8 mouse cellular contexts compared by ENCODE assay signal in the genomic region with DNA sequence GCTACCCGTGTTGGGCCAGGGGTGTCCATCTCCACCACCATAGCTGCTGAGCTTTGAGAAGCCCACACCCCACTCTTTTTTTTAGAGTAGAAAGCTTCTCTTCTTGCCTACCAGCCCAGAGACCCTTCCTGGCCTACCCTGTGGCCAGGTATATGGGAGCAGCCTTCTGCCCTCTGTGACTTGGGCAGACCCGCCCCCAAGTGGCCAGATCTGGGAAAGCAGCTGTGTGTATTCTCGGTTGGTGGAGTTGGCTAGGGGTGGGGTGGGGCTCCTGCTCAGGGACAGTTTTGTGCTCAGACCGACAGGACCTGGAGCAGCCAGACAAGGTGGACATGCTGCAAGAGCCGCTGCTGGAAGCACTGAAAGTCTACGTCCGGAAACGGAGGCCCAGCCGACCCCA. TPM values are rescaled to one million over a fixed set of nuclear protein-coding genes. Genes with fewer than 3 reads are reported as not detected.
DNase-seq lines count a peak whose midpoint lies in the region; ATAC-seq and TF ChIP-seq lines count a peak whose summit lies in the region.
"Had no signal": no experiment of that assay in that cellular context is flagged by ENCODE, and none has a peak within 500 bp of the region (broad histone marks: within the 10 kb centered on the region; RNA-seq: fewer than 3 reads in every experiment).

No protein-coding gene starts in this region.

- H3K4me1 ChIP-seq in ES-E14 (ENCODE audit: control insufficient read depth in 2 of 2, insufficient read depth in 2 of 2, low read length in 2 of 2, poor library complexity in 1 of 2): peaks cover 10 to 28% of the 10 kb centered on the region in 2 experiments; a peak in 3 of 4 replicates
- H3K4me1 ChIP-seq in embryonic facial prominence, embryonic 11.5 days (ENCODE audit: control insufficient read depth, insufficient read depth, low read length): peaks cover 16% of the 10 kb centered on the region

- H3K9ac ChIP-seq in ES-E14 (ENCODE audit: insufficient read depth, low read depth, low read length, poor library complexity, severe bottlenecking): no peak overlapping the region
- no peak overlapping the region for H3K9ac ChIP-seq in embryonic facial prominence, embryonic 11.5 days (replicated peaks; ENCODE audit: low read length)
- H3K9ac ChIP-seq: lung, embryonic 15.5 days had no signal

- 0 out of 2 replicates have a peak, but pooled peaks have one; percentile 8 for ATAC-seq in embryonic facial prominence, embryonic 11.5 days (replicated peaks; ENCODE audit: insufficient number of reproducible peaks, low FRiP score, low TSS enrichment, low read depth)
- peak; percentile 81 for ATAC-seq in megakaryocyte progenitor cell, adult 5-6 weeks (replicated peaks; ENCODE audit: poor library complexity)

- peaks cover 54% of the 10 kb centered on the region for H3K36me3 ChIP-seq in ES-E14 (ENCODE audit: control insufficient read depth, insufficient read depth, low read length, poor library complexity, severe bottlenecking)
- H3K36me3 ChIP-seq in embryonic facial prominence, embryonic 11.5 days (replicated peaks; ENCODE audit: control insufficient read depth, insufficient read depth, low read depth, low read length): peaks cover 3% of the 10 kb centered on the region

- no peak for DNase-seq in ES-E14 (ENCODE audit: low read depth, low spot score)
- peak; percentile 91 for DNase-seq in adrenal gland, postnatal 10 days
- DNase-seq in embryonic facial prominence, embryonic 11.5 days (ENCODE audit: low spot score): peak; percentile 86
- DNase-seq in heart, postnatal 10 days: peak; percentile 91 to 93
- peak; percentile 73 to 78 for DNase-seq in layer of hippocampus, postnatal 36 days
- peak; percentile 73 to 90 for DNase-seq in spleen, adult 18-20 months

- intact Hi-C loops in heart, postnatal 10 days (cut with DNase I): loop anchor here (1.0 to 5.0 kb wide), 3 partner anchors 39 to 110 kb away; partner anchors contain the start of gene Wipf2

- H3K27ac ChIP-seq in ES-E14 (ENCODE audit: insufficient read depth, low read depth, low read length, poor library complexity, severe bottlenecking): no peak overlapping the region
- H3K27ac ChIP-seq in embryonic facial prominence, embryonic 11.5 days (replicated peaks; ENCODE audit: low read depth, low read length): no peak overlapping the region

- in situ Hi-C loops in ES-E14 (cut with MboI; ENCODE audit: low sequenced_read_pairs in 2 of 2, unreplicated experiment in 2 of 2): loop anchor here (5.0 kb wide), 2 partner anchors 45 to 55 kb away; partner anchors contain the start of gene Rara (in 1 of the 2)

- no peaks in the 10 kb centered on the region for H3K27me3 ChIP-seq in embryonic facial prominence, embryonic 11.5 days (ENCODE audit: control insufficient read depth, insufficient read depth, low read length)
- H3K27me3 ChIP-seq: lung, embryonic 15.5 days had no signal

- no peak overlapping the region for H3K4me2 ChIP-seq in embryonic facial prominence, embryonic 11.5 days (ENCODE audit: low read depth, low read length)
- H3K4me2 ChIP-seq: lung, embryonic 15.5 days had no signal

- H3K9me3 ChIP-seq in ES-E14 (ENCODE audit: control insufficient read depth, insufficient read depth, low read depth, low read length): no peaks in the 10 kb centered on the region
- no peaks in the 10 kb centered on the region for H3K9me3 ChIP-seq in embryonic facial prominence, embryonic 11.5 days (replicated peaks; ENCODE audit: control insufficient read depth, low read length)
- H3K9me3 ChIP-seq: lung, embryonic 15.5 days had no signal

- no peak overlapping the region for H3K4me3 ChIP-seq in ES-E14 (ENCODE audit: insufficient read depth in 1 of 2, low read depth in 1 of 2, low read length in 2 of 2, poor library complexity in 1 of 2, severe bottlenecking in 1 of 2)
- no peak overlapping the region for H3K4me3 ChIP-seq in embryonic facial prominence, embryonic 11.5 days (ENCODE audit: low read depth, low read length)
- H3K4me3 ChIP-seq: lung, embryonic 15.5 days had no signal

- WGBS in embryonic facial prominence, embryonic 11.5 days: 53% methylated on average over 9 of the region's 9 CpGs

TF ChIP-seq in ES-E14, 5 proteins besides CTCF, POLR2A, EP300 and RAD21:
- TF ChIP-seq ZC3H11A (IDR thresholded peaks at IDR 0.05; ENCODE audit: borderline replicate concordance, low read depth, low read length): peak; percentile 79; the same call in 1 of the 2 replicates
- TF ChIP-seq MAFK (IDR thresholded peaks at IDR 0.05; ENCODE audit: insufficient read depth, low read depth, low read length): no peak

RNA-seq across cellular contexts. Expression of gene Gjd3, which starts 10.6 kb away (rescaled TPM):
- total RNA-seq in ES-E14 (2012; rRNA removed): 0.27 and 1.7 TPM in 2 replicates
- total RNA-seq in adrenal gland, postnatal 10 days (2021): under 1 TPM; 0.45 to 0.73 TPM
- polyA plus RNA-seq in embryonic facial prominence, embryonic 11.5 days (2014; fragmentation: Nextera tagmentation; extraction: Ambion mirVana): 0.25 and 0.43 TPM in 2 replicates
- 1 to 10 TPM; 1.3 to 2.0 TPM for total RNA-seq in heart, postnatal 10 days (2021)
- 1 to 10 TPM in 1 of 2 experiments, under 1 TPM in 1; 0.96 to 1.1 TPM for total RNA-seq in layer of hippocampus, postnatal 36 days (2021)
- not detected in 2 replicates for total RNA-seq in megakaryocyte progenitor cell, adult 5-6 weeks (2015)
- total RNA-seq in megakaryocyte progenitor cell, adult 5-6 weeks (2017): not detected in 2 replicates

RNA-seq across cellular contexts. Expression of gene Rara, which starts 44.6 kb away (rescaled TPM):
- 25.8 and 30.1 TPM in 2 replicates for total RNA-seq in ES-E14 (2012; rRNA removed)
- 10 to 100 TPM; 26.2 to 34.7 TPM for total RNA-seq in adrenal gland, postnatal 10 days (2021)
- polyA plus RNA-seq in embryonic facial prominence, embryonic 11.5 days (2014; fragmentation: Nextera tagmentation; extraction: Ambion mirVana): 32.7 and 40.2 TPM in 2 replicates
- 10 to 100 TPM; 31.9 to 33.0 TPM for total RNA-seq in heart, postnatal 10 days (2021)
- 10 to 100 TPM; 18.5 to 18.7 TPM for total RNA-seq in layer of hippocampus, postnatal 36 days (2021)
- total RNA-seq in megakaryocyte progenitor cell, adult 5-6 weeks (2015): 4.4 and 5.9 TPM in 2 replicates
- total RNA-seq in megakaryocyte progenitor cell, adult 5-6 weeks (2017): 1.6 and 2.2 TPM in 2 replicates

RNA-seq across cellular contexts. Expression of gene Top2a, which starts 51.8 kb away (rescaled TPM):
- 353 and 381 TPM in 2 replicates for total RNA-seq in ES-E14 (2012; rRNA removed)
- 10 to 100 TPM; 54.0 to 73.1 TPM for total RNA-seq in adrenal gland, postnatal 10 days (2021)
- 397 and 439 TPM in 2 replicates for polyA plus RNA-seq in embryonic facial prominence, embryonic 11.5 days (2014; fragmentation: Nextera tagmentation; extraction: Ambion mirVana)
- 10 to 100 TPM; 53.3 to 57.0 TPM for total RNA-seq in heart, postnatal 10 days (2021)
- 1 to 10 TPM; 2.7 to 3.3 TPM for total RNA-seq in layer of hippocampus, postnatal 36 days (2021)
- 284 and 285 TPM in 2 replicates for total RNA-seq in megakaryocyte progenitor cell, adult 5-6 weeks (2015)
- 584 and 646 TPM in 2 replicates for total RNA-seq in megakaryocyte progenitor cell, adult 5-6 weeks (2017)

Comparison
In these comparisons a context has a peak if more than half of its experiments do, and no peak if none do; other contexts are left out.
1. RNA of gene Top2a, which starts 51.8 kb away (total RNA-seq): 284 to 646 TPM in megakaryocyte progenitor cell, adult 5-6 weeks, 353 to 381 TPM in ES-E14, 54.0 to 73.1 TPM in adrenal gland, postnatal 10 days and 53.3 to 57.0 TPM in heart, postnatal 10 days; 2.7 to 3.3 TPM in layer of hippocampus, postnatal 36 days; every median in the first group is over 10 times any median in the second.